Mouse (Mus musculus) spleen, postnatal 10 days (tissue): ENCODE results near the gene Tmem121b.
A peak's percentile ranks its signal among the peaks of the same experiment; 100 is the strongest.

Source experiments
- DNase-seq, 2 experiments: peaks; one replicate each; pipeline ENCODE4 v3.0.0; 2021 to 2022; ENCODE audit warnings: low spot score in 2 of 2

Gene Tmem121b

GRCm38 (mm10) chr6:120492499-120493373, 871 bp downstream of the Tmem121b start:
- DNase-seq, result peak; percentile 33 to 49

- DNase-seq, result no peak
Observed at GRCm38 (mm10) chr6:120491862-120492498, 1.6 kb downstream of the Tmem121b start.

DNA sequence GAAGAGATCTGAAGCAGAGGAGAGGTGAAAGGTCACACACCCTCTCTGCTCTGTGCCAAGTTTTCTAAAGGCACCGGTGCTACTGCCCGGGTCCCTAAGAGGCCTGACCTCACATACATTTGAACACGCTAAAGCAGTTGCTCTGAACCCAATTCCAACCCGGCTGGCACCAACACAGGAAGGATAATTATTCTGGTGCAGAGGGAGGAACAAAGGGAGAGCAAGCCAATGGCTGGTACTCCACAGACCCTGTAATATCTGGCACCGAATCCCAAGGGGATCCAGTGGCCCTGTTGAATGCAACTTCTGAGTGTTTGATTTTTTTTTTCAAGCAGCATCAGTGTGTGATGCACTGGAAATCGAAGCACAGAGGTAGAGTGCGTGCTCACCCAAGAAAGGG, 2.5 kb downstream of the Tmem121b start:
- no peak for DNase-seq

DNA sequence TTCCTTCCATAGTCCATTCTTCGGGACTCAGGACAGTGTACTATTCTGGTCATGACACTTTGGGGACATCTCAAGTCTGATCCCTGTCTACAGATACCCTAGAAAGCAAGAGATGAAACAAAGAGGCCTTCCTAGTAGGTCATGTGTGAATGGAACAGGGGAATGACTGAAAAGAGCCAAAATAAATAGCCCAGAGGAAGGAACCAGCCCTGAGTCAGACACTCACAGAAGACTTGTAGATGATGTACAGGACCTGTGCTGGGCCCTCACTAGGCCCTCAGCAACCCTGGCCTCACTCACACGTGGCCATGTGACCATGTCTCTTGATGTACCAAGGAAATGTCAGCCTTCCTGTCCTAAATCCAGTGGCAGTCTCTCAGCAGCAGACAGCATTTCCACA, 4.1 kb downstream of the Tmem121b start:
- no peak for DNase-seq

- DNase-seq, result no peak
Observed at GRCm38 (mm10) chr6:120488647-120489046, 5.0 kb downstream of the Tmem121b start.

DNA sequence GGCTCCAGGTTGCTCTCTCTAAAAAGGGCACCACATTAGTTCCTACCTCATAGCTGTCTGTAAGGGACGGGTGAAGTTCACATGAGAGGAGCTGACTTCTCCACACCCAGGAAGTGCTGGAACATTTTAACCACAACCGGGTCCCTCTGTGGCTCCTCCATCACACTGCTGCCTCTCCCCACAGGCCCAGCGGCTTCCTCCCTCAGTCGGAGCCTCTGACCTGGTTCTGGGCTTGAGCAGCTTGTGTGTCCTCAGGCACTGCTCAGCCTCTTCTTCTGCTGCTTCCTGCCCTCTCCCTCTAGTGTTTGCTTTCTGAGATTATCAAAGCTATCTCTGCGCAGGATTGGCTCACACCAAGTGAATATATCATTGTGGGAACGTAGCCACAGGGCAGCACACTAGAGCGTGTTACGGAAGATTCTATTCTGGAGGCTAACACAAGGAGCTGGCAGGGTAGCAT, 7.5 kb downstream of the Tmem121b start:
- no peak for DNase-seq

DNA sequence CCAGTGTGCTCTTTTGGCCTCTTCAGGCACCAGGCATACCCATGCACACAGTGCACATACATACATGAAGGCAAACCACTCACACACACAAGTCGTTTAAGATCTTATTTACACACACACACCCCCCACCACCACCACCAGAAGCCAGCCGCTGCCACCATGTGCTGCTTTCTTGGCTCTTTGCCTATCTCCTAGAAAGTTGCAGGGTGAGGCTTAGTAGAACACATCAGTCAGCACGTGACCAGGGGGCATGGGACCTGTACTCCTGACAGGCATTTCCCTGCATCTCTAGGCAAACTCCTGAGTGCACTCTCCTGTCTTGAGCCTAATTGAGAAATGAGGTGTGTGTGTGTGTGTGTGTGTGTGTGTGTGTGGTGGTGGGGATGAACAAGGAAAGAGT, 8.6 kb downstream of the Tmem121b start:
- peak in 1 of 2 experiments; percentile 10 for DNase-seq

DNA sequence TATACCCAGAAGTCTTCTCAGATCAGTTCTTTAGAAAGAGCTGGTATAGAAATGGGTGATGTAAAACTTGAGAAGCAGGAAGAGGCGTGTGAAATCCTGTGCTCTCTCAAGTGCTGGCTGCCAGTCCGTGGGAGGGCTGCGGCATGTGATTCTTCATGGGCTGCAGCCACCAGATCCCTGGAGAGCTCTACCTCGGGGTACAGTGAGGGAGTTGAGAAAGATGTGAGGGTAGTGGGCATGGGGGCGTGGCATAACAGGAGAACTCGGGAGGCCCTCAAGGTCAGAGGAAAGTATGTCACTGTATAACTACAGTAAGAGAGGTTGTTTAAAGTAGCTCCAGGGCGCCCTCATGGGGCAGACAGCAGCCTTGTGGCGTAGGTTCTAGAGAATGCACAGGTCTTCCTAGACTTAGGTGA, 10.4 kb downstream of the Tmem121b start:
- DNase-seq, result peak; percentile 50 to 80

DNA sequence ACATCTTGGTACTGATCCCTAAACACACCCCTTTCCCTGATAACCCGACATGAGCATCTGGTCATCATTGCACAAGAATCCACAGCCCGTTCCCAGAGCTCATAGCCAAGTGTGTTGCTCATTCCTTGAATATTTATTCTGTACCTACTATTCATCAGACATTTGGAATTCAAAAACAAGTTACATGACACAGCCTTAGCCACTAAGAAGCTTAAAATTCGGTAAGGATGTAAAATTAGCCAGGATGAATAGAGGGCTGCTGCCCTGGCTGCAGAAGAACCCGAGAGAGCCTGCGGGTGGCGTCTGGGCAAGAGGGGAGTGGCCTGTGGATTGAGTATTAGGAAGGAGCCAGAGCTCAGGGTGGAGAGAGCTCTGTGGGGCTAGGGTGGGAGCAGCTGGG, 10.9 kb downstream of the Tmem121b start:
- peak in 1 of 2 experiments; percentile 5 for DNase-seq

DNA sequence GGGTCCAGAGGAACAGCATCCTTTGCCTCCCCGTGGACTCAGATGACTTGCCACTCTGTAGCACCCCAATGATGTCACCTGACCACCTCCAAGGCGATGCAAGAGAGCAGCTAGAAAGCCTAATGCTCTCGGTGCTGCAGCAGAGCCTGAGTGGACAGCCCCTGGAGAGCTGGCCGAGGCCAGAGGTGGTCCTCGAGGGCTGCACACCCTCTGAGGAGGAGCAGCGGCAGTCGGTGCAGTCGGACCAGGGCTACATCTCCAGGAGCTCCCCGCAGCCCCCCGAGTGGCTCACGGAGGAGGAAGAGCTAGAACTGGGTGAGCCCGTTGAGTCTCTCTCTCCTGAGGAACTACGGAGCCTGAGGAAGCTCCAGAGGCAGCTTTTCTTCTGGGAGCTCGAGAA, 11.6 kb downstream of the Tmem121b start:
- DNase-seq, result peak in 1 of 2 experiments; percentile 4

DNA sequence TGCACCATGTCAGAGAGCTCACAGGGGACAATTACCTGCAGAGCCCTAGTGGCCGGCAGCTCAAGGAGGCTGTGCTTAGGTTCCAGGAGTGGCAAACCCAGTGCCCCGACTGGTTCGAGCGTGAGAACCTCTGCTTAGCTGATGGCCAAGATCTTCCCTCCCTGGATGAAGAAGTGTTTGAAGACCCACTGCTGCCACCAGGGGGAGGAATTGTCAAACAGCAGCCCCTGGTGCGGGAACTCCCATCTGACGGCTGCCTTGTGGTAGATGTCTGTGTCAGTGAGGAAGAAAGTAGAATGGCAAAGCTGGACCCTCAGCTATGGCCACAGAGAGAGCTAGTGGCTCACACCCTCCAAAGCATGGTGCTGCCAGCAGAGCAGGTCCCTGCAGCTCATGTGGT, 12.1 kb downstream of the Tmem121b start:
- DNase-seq, result peak; percentile 14 to 65

- DNase-seq, result no peak
Observed at GRCm38 (mm10) chr6:120480361-120480760, 13.2 kb downstream of the Tmem121b start.

DNA sequence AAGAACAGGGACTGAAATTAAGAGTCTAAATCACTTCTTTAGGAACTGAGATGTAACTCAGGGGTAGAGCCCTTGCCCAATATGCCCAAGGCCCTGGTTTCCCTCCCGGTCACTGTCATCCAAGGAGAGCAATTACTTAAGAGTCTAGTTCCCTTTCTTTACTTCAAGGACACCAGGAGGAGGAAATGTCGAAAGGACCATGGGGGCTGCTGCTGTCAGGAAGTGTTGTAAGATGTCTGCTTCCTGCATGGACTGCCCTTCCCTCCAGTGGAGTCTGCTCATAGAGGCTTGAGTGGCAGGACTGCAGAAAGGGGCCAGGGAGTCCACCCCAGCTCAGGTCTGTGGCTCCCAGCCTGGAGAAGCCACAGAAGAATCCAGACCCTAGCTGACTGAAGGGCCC, 14.3 kb downstream of the Tmem121b start:
- DNase-seq, result peak in 1 of 2 experiments; percentile 7

- no peak for DNase-seq
Observed at GRCm38 (mm10) chr6:120475288-120475687, 18.3 kb downstream of the Tmem121b start.

GRCm38 (mm10) chr6:120473427-120473826, 20.2 kb downstream of the Tmem121b start:
- DNase-seq, result peak in 1 of 2 experiments; percentile 65

GRCm38 (mm10) chr6:120472455-120473140, 21.0 kb downstream of the Tmem121b start:
- DNase-seq, result no peak

DNA sequence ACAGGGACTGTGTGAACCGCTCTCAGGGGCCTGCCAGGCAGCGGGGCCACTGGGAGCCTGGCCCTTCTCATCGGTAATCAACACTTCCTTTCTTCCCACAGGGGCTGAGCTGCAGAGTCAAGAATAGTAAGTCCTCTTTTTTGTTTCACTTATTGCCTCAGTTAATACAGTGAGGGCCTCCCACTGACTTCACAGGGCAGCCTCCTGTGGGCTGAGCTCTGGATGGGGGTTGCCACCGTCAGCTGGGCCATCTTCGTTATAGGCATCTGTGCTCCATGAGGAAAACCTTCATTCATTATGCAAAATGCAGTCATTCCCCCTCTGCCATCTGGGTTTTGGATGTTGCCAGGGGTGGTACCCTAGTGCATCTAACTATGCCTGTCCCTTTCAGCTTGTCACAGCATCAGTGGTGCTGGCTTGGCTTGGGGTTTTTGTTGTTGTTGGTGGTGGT, 21.6 kb downstream of the Tmem121b start:
- no peak for DNase-seq

- no peak for DNase-seq
Observed at GRCm38 (mm10) chr6:120470666-120471065, 22.9 kb downstream of the Tmem121b start.

DNA sequence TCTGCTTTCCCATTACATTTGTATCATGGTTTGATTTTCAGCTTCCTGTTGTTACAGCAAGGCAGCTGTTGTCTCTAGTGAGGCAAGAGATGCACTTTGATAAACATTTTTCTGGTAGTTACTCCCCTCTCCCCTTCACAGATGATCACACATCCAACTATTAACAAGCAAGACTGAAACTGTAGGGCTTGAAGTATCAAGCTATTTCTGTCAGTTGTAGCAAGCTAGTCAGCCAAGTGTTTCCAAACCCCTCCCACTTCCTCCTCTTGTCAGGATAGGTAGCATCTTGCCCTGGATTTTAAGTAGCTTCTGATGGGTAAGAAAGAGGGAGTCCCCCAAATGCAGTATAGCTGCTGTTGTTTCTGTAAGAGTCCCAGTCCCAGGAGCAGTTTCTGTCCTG, 23.8 kb downstream of the Tmem121b start:
- no peak for DNase-seq

GRCm38 (mm10) chr6:120469268-120469667, 24.3 kb downstream of the Tmem121b start:
- DNase-seq, result no peak

GRCm38 (mm10) chr6:120468259-120468658, 25.3 kb downstream of the Tmem121b start:
- no peak for DNase-seq
